Mouse (Mus musculus): ENCODE results near the gene Txndc9.

- TF ChIP-seq POLR2A (IDR thresholded peaks at IDR 0.05; ENCODE audit: low read depth, low read length) = no peak
- no peak for TF ChIP-seq CTCF (IDR thresholded peaks at IDR 0.05; ENCODE audit: borderline replicate concordance, insufficient read depth, low read length)
Measured at GRCm38 (mm10) chr1:38006741-38007140, 9.0 kb upstream of the Txndc9 start.

All from embryonic fibroblast, embryonic 13.5 days (primary cell).